Mouse (Mus musculus) gastrocnemius, adult 8-10 months (tissue): ENCODE measurements around the gene Foxi3. TPM values are rescaled to one million over a fixed set of nuclear protein-coding genes. Genes with fewer than 3 reads are reported as not detected.

Source experiments
- DNase-seq, 2 experiments: peaks; one replicate each; pipeline ENCODE4 v3.0.0; 2022; ENCODE audit warnings: low spot score in 2 of 2
- total RNA-seq, 4 experiments: library from RNA; stranded (reverse); gene quantifications; 2 replicates each; pipeline ENCODE4 v1.2.4; 2022

Gene Foxi3
- total RNA-seq: not detected

GRCm38 (mm10) chr6:70956285-70956912 lies at the start of gene Foxi3:
Gene Foxi3, plus strand, starts transcription at chr6:70956531.
- DNase-seq: no peak

GRCm38 (mm10) chr6:70909572-70909971 lies 46.8 kb upstream of the Foxi3 start:
- DNase-seq: no peak

- no peak for DNase-seq
These were observed 46.0 kb upstream of the Foxi3 start for GRCm38 (mm10) chr6:70910285-70910684.

- no peak for DNase-seq
These were observed 44.5 kb upstream of the Foxi3 start for GRCm38 (mm10) chr6:70911668-70912395.

- DNase-seq: no peak
These were observed 44.0 kb upstream of the Foxi3 start for GRCm38 (mm10) chr6:70912396-70912765.

GRCm38 (mm10) chr6:70918827-70919226 lies 37.5 kb upstream of the Foxi3 start, which contains the start of gene Tex37:
Gene Tex37, minus strand, starts transcription at chr6:70918927.
- DNase-seq: no peak

GRCm38 (mm10) chr6:70921274-70922074 lies 34.9 kb upstream of the Foxi3 start:
- no peak for DNase-seq

GRCm38 (mm10) chr6:70931801-70932200 lies 24.5 kb upstream of the Foxi3 start:
- no peak for DNase-seq

- no peak for DNase-seq
These were observed 3.1 kb upstream of the Foxi3 start for GRCm38 (mm10) chr6:70953274-70953673.

GRCm38 (mm10) chr6:70954040-70954439 lies 2.3 kb upstream of the Foxi3 start:
- no peak for DNase-seq

GRCm38 (mm10) chr6:70955291-70955800 lies 985 bp upstream of the Foxi3 start:
- no peak for DNase-seq

- DNase-seq: no peak
These were observed 490 bp upstream of the Foxi3 start for GRCm38 (mm10) chr6:70955841-70956240.

GRCm38 (mm10) chr6:70956936-70957335 lies 605 bp downstream of the Foxi3 start:
- no peak for DNase-seq

- no peak for DNase-seq
These were observed 1.1 kb downstream of the Foxi3 start for GRCm38 (mm10) chr6:70957341-70957940.

GRCm38 (mm10) chr6:70964116-70964830 lies 7.9 kb downstream of the Foxi3 start:
- DNase-seq: no peak

- no peak for DNase-seq
These were observed 9.4 kb downstream of the Foxi3 start for GRCm38 (mm10) chr6:70965694-70966093.

GRCm38 (mm10) chr6:70967422-70967821 lies 11.1 kb downstream of the Foxi3 start:
- DNase-seq: no peak

GRCm38 (mm10) chr6:70968291-70968690 lies 12.0 kb downstream of the Foxi3 start:
- no peak for DNase-seq

- DNase-seq: no peak
These were observed 16.7 kb downstream of the Foxi3 start for GRCm38 (mm10) chr6:70973066-70973465.

GRCm38 (mm10) chr6:70981036-70981435 lies 24.7 kb downstream of the Foxi3 start:
- no peak for DNase-seq

- no peak for DNase-seq
These were observed 26.1 kb downstream of the Foxi3 start for GRCm38 (mm10) chr6:70982416-70982815.
